Mouse (Mus musculus) embryo, embryonic 9.5 days (tissue): ENCODE results near the gene Wrb.
"Not testable (repeated sequence)": the region's sequence is repeated elsewhere in the genome, so short reads cannot be mapped to it uniquely, and the experiment has no call there.

ENCODE experiments used
- DNase-seq: peaks from one replicate; pipeline ENCODE4 v3.0.0-alpha.2; 2017; ENCODE audit errors: extremely low spot score

The Wrb gene

GRCm38 (mm10) chr16:96145110-96145800, at the start of gene Wrb:
Wrb (plus strand) TSS chr16:96145407.
- DNase-seq = peak; percentile 99

- no peak for DNase-seq
Observed at GRCm38 (mm10) chr16:96095966-96096365, 49.2 kb upstream of the Wrb start.

GRCm38 (mm10) chr16:96097811-96098210, 47.4 kb upstream of the Wrb start:
- not testable (repeated sequence) for DNase-seq

- no peak for DNase-seq
Observed at GRCm38 (mm10) chr16:96103036-96103435, 42.2 kb upstream of the Wrb start.

- DNase-seq = no peak
Observed at GRCm38 (mm10) chr16:96109673-96110072, 35.5 kb upstream of the Wrb start.

- no peak for DNase-seq
Observed at GRCm38 (mm10) chr16:96110655-96111345, 34.4 kb upstream of the Wrb start.

- DNase-seq = no peak
Observed at GRCm38 (mm10) chr16:96112769-96113168, 32.4 kb upstream of the Wrb start.

GRCm38 (mm10) chr16:96114729-96115128, 30.5 kb upstream of the Wrb start:
- no peak for DNase-seq

- no peak for DNase-seq
Observed at GRCm38 (mm10) chr16:96120022-96120623, 25.1 kb upstream of the Wrb start.

GRCm38 (mm10) chr16:96126684-96127171, 18.5 kb upstream of the Wrb start:
- no peak for DNase-seq

GRCm38 (mm10) chr16:96127288-96127656, 17.9 kb upstream of the Wrb start:
- DNase-seq = no peak

GRCm38 (mm10) chr16:96127657-96128344, 17.4 kb upstream of the Wrb start, which contains the start of gene Hmgn1:
Hmgn1 (minus strand) TSS chr16:96127729.
- DNase-seq = peak; percentile 99

GRCm38 (mm10) chr16:96128466-96128865, 16.7 kb upstream of the Wrb start:
- DNase-seq = no peak

- not testable (repeated sequence) for DNase-seq
Observed at GRCm38 (mm10) chr16:96144748-96145109, 478 bp upstream of the Wrb start.

GRCm38 (mm10) chr16:96145814-96146213, 607 bp downstream of the Wrb start:
- DNase-seq = no peak

GRCm38 (mm10) chr16:96148834-96149233, 3.6 kb downstream of the Wrb start:
- no peak for DNase-seq

- DNase-seq = no peak
Observed at GRCm38 (mm10) chr16:96149311-96149710, 4.1 kb downstream of the Wrb start.

GRCm38 (mm10) chr16:96150995-96151394, 5.8 kb downstream of the Wrb start:
- no peak for DNase-seq

- DNase-seq = peak; percentile 73
Observed at GRCm38 (mm10) chr16:96151551-96151950, 6.3 kb downstream of the Wrb start.

- no peak for DNase-seq
Observed at GRCm38 (mm10) chr16:96154476-96154875, 9.3 kb downstream of the Wrb start.

- DNase-seq = no peak
Observed at GRCm38 (mm10) chr16:96156019-96156418, 10.8 kb downstream of the Wrb start.

- no peak for DNase-seq
Observed at GRCm38 (mm10) chr16:96157171-96157570, 12.0 kb downstream of the Wrb start.
